Mouse (Mus musculus): ENCODE measurements at regions not wholly inside any gene's neighbourhood (a gene's known extent, or its start where the extent isn't known, plus 50 kb on each side); places are given as distances from the start of the nearest gene placed in this dataset.

- no peak for DNase-seq (ENCODE audit: low spot score)
Measured at GRCm38 (mm10) chr5:75786196-75786595, 192.1 kb downstream of the Kdr start.

GRCm38 (mm10) chr5:75784998-75785593 is 193.2 kb downstream of the Kdr start:
- no peaks in the 10 kb centered on the region for H3K36me3 ChIP-seq (replicated peaks; ENCODE audit: control insufficient read depth, insufficient read depth, low read depth, low read length)
- WGBS = 82% methylated on average over 8 of the region's 8 CpGs
- no peak overlapping the region for H3K9ac ChIP-seq (replicated peaks; ENCODE audit: low read length)
- H3K27me3 ChIP-seq (ENCODE audit: control insufficient read depth, insufficient read depth, low read length) = no peaks in the 10 kb centered on the region
- H3K4me2 ChIP-seq (ENCODE audit: low read depth, low read length) = no peak overlapping the region
- DNase-seq (ENCODE audit: low spot score) (no peak), ATAC-seq (replicated peaks; ENCODE audit: insufficient number of reproducible peaks, low FRiP score, low TSS enrichment, low read depth) (no peak)
- H3K9me3 ChIP-seq (replicated peaks; ENCODE audit: control insufficient read depth, low read length) = no peaks in the 10 kb centered on the region
- no peaks in the 10 kb centered on the region for H3K4me1 ChIP-seq (ENCODE audit: control insufficient read depth, insufficient read depth, low read length)
- no peak overlapping the region for H3K4me3 ChIP-seq (ENCODE audit: low read depth, low read length)
- H3K27ac ChIP-seq (replicated peaks; ENCODE audit: low read depth, low read length) = no peak overlapping the region

More at GRCm38 (mm10) chr5:75786196-75786595, 192.1 kb downstream of the Kdr start:
- H3K27me3 ChIP-seq (ENCODE audit: control insufficient read depth, insufficient read depth, low read length) = no peaks in the 10 kb centered on the region
- no peaks in the 10 kb centered on the region for H3K36me3 ChIP-seq (replicated peaks; ENCODE audit: control insufficient read depth, insufficient read depth, low read depth, low read length)
- H3K9me3 ChIP-seq (replicated peaks; ENCODE audit: control insufficient read depth, low read length) = no peaks in the 10 kb centered on the region
- no peak overlapping the region for H3K4me3 ChIP-seq (ENCODE audit: low read depth, low read length)
- H3K27ac ChIP-seq (replicated peaks; ENCODE audit: low read depth, low read length) = no peak overlapping the region
- 92% methylated on average over 3 of the region's 3 CpGs for WGBS
- no peak overlapping the region for H3K4me2 ChIP-seq (ENCODE audit: low read depth, low read length)
- ATAC-seq (replicated peaks; ENCODE audit: insufficient number of reproducible peaks, low FRiP score, low TSS enrichment, low read depth) = no peak
- no peak overlapping the region for H3K9ac ChIP-seq (replicated peaks; ENCODE audit: low read length)
- no peaks in the 10 kb centered on the region for H3K4me1 ChIP-seq (ENCODE audit: control insufficient read depth, insufficient read depth, low read length)

GRCm38 (mm10) chr5:75770592-75770991 is 195.9 kb downstream of the Kit start:
- Histone ChIP-seq H3K27ac (replicated peaks; ENCODE audit: low read depth, low read length) (no peak overlapping the region), H3K4me3 (ENCODE audit: low read depth, low read length) (no peak overlapping the region), H3K9ac (replicated peaks; ENCODE audit: low read length) (no peak overlapping the region), H3K36me3 (replicated peaks; ENCODE audit: control insufficient read depth, insufficient read depth, low read depth, low read length) (no peaks in the 10 kb centered on the region), H3K4me1 (ENCODE audit: control insufficient read depth, insufficient read depth, low read length) (no peaks in the 10 kb centered on the region), H3K4me2 (ENCODE audit: low read depth, low read length) (no peak overlapping the region), H3K9me3 (replicated peaks; ENCODE audit: control insufficient read depth, low read length) (no peaks in the 10 kb centered on the region), H3K27me3 (ENCODE audit: control insufficient read depth, insufficient read depth, low read length) (no peaks in the 10 kb centered on the region)
- WGBS = 80% methylated on average over 5 of the region's 5 CpGs
- ATAC-seq (replicated peaks; ENCODE audit: insufficient number of reproducible peaks, low FRiP score, low TSS enrichment, low read depth) (no peak), DNase-seq (ENCODE audit: low spot score) (no peak)

GRCm38 (mm10) chr5:75767213-75767612 is 192.5 kb downstream of the Kit start:
- Histone ChIP-seq H3K9ac (replicated peaks; ENCODE audit: low read length) (no peak overlapping the region), H3K36me3 (replicated peaks; ENCODE audit: control insufficient read depth, insufficient read depth, low read depth, low read length) (no peaks in the 10 kb centered on the region), H3K4me1 (ENCODE audit: control insufficient read depth, insufficient read depth, low read length) (no peaks in the 10 kb centered on the region), H3K27ac (replicated peaks; ENCODE audit: low read depth, low read length) (no peak overlapping the region), H3K27me3 (ENCODE audit: control insufficient read depth, insufficient read depth, low read length) (no peaks in the 10 kb centered on the region), H3K4me2 (ENCODE audit: low read depth, low read length) (no peak overlapping the region), H3K4me3 (ENCODE audit: low read depth, low read length) (no peak overlapping the region), H3K9me3 (replicated peaks; ENCODE audit: control insufficient read depth, low read length) (no peaks in the 10 kb centered on the region)
- no peak for ATAC-seq (replicated peaks; ENCODE audit: insufficient number of reproducible peaks, low FRiP score, low TSS enrichment, low read depth)
- WGBS = 86% methylated on average over 1 of the region's 1 CpGs
- DNase-seq (ENCODE audit: low spot score) = no peak

GRCm38 (mm10) chr5:75762374-75762773 is 187.7 kb downstream of the Kit start:
- Histone ChIP-seq H3K4me3 (ENCODE audit: low read depth, low read length) (no peak overlapping the region), H3K27ac (replicated peaks; ENCODE audit: low read depth, low read length) (no peak overlapping the region), H3K9me3 (replicated peaks; ENCODE audit: control insufficient read depth, low read length) (no peaks in the 10 kb centered on the region), H3K27me3 (ENCODE audit: control insufficient read depth, insufficient read depth, low read length) (no peaks in the 10 kb centered on the region), H3K4me1 (ENCODE audit: control insufficient read depth, insufficient read depth, low read length) (no peaks in the 10 kb centered on the region), H3K36me3 (replicated peaks; ENCODE audit: control insufficient read depth, insufficient read depth, low read depth, low read length) (no peaks in the 10 kb centered on the region), H3K4me2 (ENCODE audit: low read depth, low read length) (no peak overlapping the region), H3K9ac (replicated peaks; ENCODE audit: low read length) (no peak overlapping the region)
- no peak for DNase-seq (ENCODE audit: low spot score)
- WGBS = 76% methylated on average over 6 of the region's 6 CpGs
- ATAC-seq (replicated peaks; ENCODE audit: insufficient number of reproducible peaks, low FRiP score, low TSS enrichment, low read depth) = no peak

GRCm38 (mm10) chr5:75761459-75762310 is 187.0 kb downstream of the Kit start:
- Histone ChIP-seq H3K27ac (replicated peaks; ENCODE audit: low read depth, low read length) (no peak overlapping the region), H3K4me3 (ENCODE audit: low read depth, low read length) (no peak overlapping the region), H3K4me2 (ENCODE audit: low read depth, low read length) (no peak overlapping the region), H3K9ac (replicated peaks; ENCODE audit: low read length) (no peak overlapping the region), H3K4me1 (ENCODE audit: control insufficient read depth, insufficient read depth, low read length) (no peaks in the 10 kb centered on the region), H3K9me3 (replicated peaks; ENCODE audit: control insufficient read depth, low read length) (no peaks in the 10 kb centered on the region), H3K36me3 (replicated peaks; ENCODE audit: control insufficient read depth, insufficient read depth, low read depth, low read length) (no peaks in the 10 kb centered on the region), H3K27me3 (ENCODE audit: control insufficient read depth, insufficient read depth, low read length) (no peaks in the 10 kb centered on the region)
- DNase-seq (ENCODE audit: low spot score) (no peak), ATAC-seq (replicated peaks; ENCODE audit: insufficient number of reproducible peaks, low FRiP score, low TSS enrichment, low read depth) (no peak)
- WGBS = 79% methylated on average over 10 of the region's 11 CpGs

GRCm38 (mm10) chr5:75756168-75756567 is 181.5 kb downstream of the Kit start:
- Histone ChIP-seq H3K27me3 (ENCODE audit: control insufficient read depth, insufficient read depth, low read length) (no peaks in the 10 kb centered on the region), H3K4me2 (ENCODE audit: low read depth, low read length) (no peak overlapping the region), H3K4me1 (ENCODE audit: control insufficient read depth, insufficient read depth, low read length) (no peaks in the 10 kb centered on the region), H3K36me3 (replicated peaks; ENCODE audit: control insufficient read depth, insufficient read depth, low read depth, low read length) (no peaks in the 10 kb centered on the region), H3K9ac (replicated peaks; ENCODE audit: low read length) (no peak overlapping the region), H3K9me3 (replicated peaks; ENCODE audit: control insufficient read depth, low read length) (no peaks in the 10 kb centered on the region), H3K4me3 (ENCODE audit: low read depth, low read length) (no peak overlapping the region), H3K27ac (replicated peaks; ENCODE audit: low read depth, low read length) (no peak overlapping the region)
- ATAC-seq (replicated peaks; ENCODE audit: insufficient number of reproducible peaks, low FRiP score, low TSS enrichment, low read depth) (no peak), DNase-seq (ENCODE audit: low spot score) (no peak)
- 75% methylated on average over 7 of the region's 7 CpGs for WGBS

- no peak overlapping the region for H3K9ac ChIP-seq (replicated peaks; ENCODE audit: low read length)
- no peaks in the 10 kb centered on the region for H3K9me3 ChIP-seq (replicated peaks; ENCODE audit: control insufficient read depth, low read length)
- no peaks in the 10 kb centered on the region for H3K36me3 ChIP-seq (replicated peaks; ENCODE audit: control insufficient read depth, insufficient read depth, low read depth, low read length)
- no peak for ATAC-seq (replicated peaks; ENCODE audit: insufficient number of reproducible peaks, low FRiP score, low TSS enrichment, low read depth)
- H3K27ac ChIP-seq (replicated peaks; ENCODE audit: low read depth, low read length) = no peak overlapping the region
- no peaks in the 10 kb centered on the region for H3K27me3 ChIP-seq (ENCODE audit: control insufficient read depth, insufficient read depth, low read length)
- no peak for DNase-seq (ENCODE audit: low spot score)
- no peak overlapping the region for H3K4me2 ChIP-seq (ENCODE audit: low read depth, low read length)
- WGBS = 63% methylated on average over 7 of the region's 7 CpGs
- no peaks in the 10 kb centered on the region for H3K4me1 ChIP-seq (ENCODE audit: control insufficient read depth, insufficient read depth, low read length)
- no peak overlapping the region for H3K4me3 ChIP-seq (ENCODE audit: low read depth, low read length)
Measured at GRCm38 (mm10) chr5:75754356-75754755, 179.6 kb downstream of the Kit start.
